Mouse (Mus musculus): Measurements from ENCODE around the gene Xylt1. TPM values are rescaled to one million over a fixed set of nuclear protein-coding genes. Genes with fewer than 3 reads are reported as not detected.

Gene Xylt1
- polyA plus RNA-seq, 1 experiment from 2014 or later, result 1.1 TPM

DNA sequence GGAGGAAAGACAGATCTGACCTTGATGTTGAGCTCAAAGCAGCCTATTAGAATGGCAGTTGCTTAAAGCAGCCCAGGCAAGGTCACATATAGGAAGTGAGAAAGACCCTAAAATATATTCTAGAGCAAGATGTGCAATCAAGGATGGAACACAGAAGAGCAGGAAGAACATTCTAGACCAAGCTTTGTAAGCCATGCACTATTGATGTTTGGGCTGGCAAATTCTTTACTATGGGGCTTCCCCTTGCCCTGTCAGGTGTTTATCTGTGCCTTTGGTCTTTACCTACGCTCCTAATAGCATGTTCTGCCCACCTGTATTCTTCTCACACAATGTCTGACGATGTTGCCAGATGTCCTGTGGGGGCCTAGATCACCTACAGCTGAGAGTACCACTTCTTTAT, 213.4 kb downstream of the Xylt1 start:
- Histone ChIP-seq H3K27me3 (ENCODE audit: control insufficient read depth, insufficient read depth, low read length) (no peaks in the 10 kb centered on the region), H3K4me2 (ENCODE audit: low read depth, low read length) (no peak overlapping the region), H3K9me3 (replicated peaks; ENCODE audit: control insufficient read depth, low read length) (no peaks in the 10 kb centered on the region), H3K4me3 (ENCODE audit: low read length) (no peak overlapping the region), H3K9ac (ENCODE audit: low read length) (no peak overlapping the region), H3K27ac (ENCODE audit: low read length) (no peak overlapping the region), H3K36me3 (ENCODE audit: control insufficient read depth, insufficient read depth) (no peaks in the 10 kb centered on the region), H3K4me1 (ENCODE audit: control insufficient read depth, insufficient read depth, low read length) (no peaks in the 10 kb centered on the region)
- no peak for ATAC-seq (replicated peaks; ENCODE audit: extremely low read depth, insufficient read depth, low FRiP score)
- WGBS, result 81% methylated on average over 2 of the region's 2 CpGs

DNA sequence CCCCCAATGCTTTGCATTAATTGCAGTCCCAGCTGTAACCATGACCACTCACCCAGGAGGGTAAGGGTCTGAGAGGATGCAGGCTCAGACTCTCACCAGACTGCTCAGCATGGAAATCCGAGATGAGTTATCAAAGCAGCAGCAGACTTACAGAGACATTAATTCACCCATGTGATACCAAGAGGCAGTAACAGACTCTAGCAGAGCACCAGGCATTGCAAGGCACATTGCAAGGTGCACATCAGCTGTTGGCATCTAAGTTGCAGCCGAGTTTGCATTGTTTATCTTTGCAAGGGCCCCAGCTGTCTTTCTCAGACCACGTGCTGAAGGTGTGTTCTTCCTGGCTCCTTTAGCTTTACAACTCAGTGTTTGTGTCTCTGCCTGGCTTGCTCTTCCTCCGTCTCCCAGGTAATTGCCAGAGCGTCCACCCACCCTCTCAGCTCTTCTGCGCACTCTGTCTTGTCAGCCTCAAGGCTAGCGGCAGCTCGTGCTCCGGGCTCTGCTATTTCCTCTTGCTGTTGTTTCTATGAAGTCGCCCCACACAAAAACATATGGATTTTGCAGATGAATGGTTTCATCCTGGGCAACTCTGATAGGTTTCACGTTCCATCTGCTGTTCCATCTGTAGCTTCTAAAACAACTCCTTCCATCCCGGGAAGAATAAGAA, 214.4 kb downstream of the Xylt1 start:
- ATAC-seq (replicated peaks; ENCODE audit: extremely low read depth, insufficient read depth, low FRiP score), result no peak

DNA sequence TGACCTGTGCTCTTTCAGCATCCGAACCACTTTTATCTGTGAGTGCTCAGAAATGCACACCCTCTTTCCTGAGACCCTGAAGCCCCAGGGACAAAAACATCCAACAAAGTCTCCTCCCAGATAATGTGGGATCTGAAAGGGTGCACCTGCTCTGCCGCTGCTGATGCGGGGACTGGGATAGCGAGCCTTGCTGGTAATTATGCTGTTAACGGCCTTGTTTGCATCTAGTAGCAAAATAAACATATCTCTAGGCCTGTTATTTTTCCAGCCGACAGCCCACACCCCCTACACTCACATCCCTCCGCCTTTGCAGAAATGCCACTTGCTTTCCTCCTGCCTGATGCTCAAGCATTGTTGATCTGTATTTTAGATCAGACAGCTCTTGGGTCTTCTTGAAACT, 219.7 kb downstream of the Xylt1 start:
- no peaks in the 10 kb centered on the region for H3K9me3 ChIP-seq (replicated peaks; ENCODE audit: control insufficient read depth, low read length)
- ATAC-seq (replicated peaks; ENCODE audit: extremely low read depth, insufficient read depth, low FRiP score), result no peak
- no peak overlapping the region for H3K27ac ChIP-seq (ENCODE audit: low read length)
- no peaks in the 10 kb centered on the region for H3K4me1 ChIP-seq (ENCODE audit: control insufficient read depth, insufficient read depth, low read length)
- no peaks in the 10 kb centered on the region for H3K36me3 ChIP-seq (ENCODE audit: control insufficient read depth, insufficient read depth)
- H3K4me3 ChIP-seq (ENCODE audit: low read length), result no peak overlapping the region
- no peak overlapping the region for H3K9ac ChIP-seq (ENCODE audit: low read length)
- WGBS, result 43% methylated on average over 7 of the region's 7 CpGs
- no peak overlapping the region for H3K4me2 ChIP-seq (ENCODE audit: low read depth, low read length)
- no peaks in the 10 kb centered on the region for H3K27me3 ChIP-seq (ENCODE audit: control insufficient read depth, insufficient read depth, low read length)

More for the DNA sequence above, 214.4 kb downstream of the Xylt1 start:
- Histone ChIP-seq H3K36me3 (ENCODE audit: control insufficient read depth, insufficient read depth) (no peaks in the 10 kb centered on the region), H3K9ac (ENCODE audit: low read length) (no peak overlapping the region), H3K4me3 (ENCODE audit: low read length) (no peak overlapping the region), H3K27ac (ENCODE audit: low read length) (no peak overlapping the region), H3K9me3 (replicated peaks; ENCODE audit: control insufficient read depth, low read length) (no peaks in the 10 kb centered on the region), H3K4me1 (ENCODE audit: control insufficient read depth, insufficient read depth, low read length) (no peaks in the 10 kb centered on the region), H3K27me3 (ENCODE audit: control insufficient read depth, insufficient read depth, low read length) (no peaks in the 10 kb centered on the region), H3K4me2 (ENCODE audit: low read depth, low read length) (no peak overlapping the region)
- WGBS, result 73% methylated on average over 12 of the region's 12 CpGs

DNA sequence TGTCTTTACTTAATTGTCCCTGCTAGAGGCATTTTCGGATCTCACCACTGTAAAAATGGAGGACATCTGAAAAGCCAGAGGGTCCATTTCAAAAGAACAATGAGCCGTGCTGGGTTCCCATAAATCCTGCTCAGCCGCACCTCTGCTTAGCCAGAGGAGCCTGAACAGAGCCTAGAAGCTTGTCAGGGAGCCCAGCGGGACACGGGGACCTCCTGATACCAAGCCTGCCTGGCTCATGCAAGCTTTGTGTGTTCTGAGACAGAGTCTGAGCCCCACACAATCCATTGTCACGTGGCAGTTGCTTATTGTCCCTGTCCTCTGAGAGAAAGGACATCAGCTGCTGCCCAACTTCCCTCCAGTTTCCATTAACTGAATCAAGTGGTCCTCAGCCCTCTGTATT, 229.7 kb downstream of the Xylt1 start:
- 71% methylated on average over 6 of the region's 6 CpGs for WGBS
- no peaks in the 10 kb centered on the region for H3K36me3 ChIP-seq (ENCODE audit: control insufficient read depth, insufficient read depth)
- H3K27me3 ChIP-seq (ENCODE audit: control insufficient read depth, insufficient read depth, low read length), result no peaks in the 10 kb centered on the region
- H3K4me2 ChIP-seq (ENCODE audit: low read depth, low read length), result no peak overlapping the region
- no peaks in the 10 kb centered on the region for H3K9me3 ChIP-seq (replicated peaks; ENCODE audit: control insufficient read depth, low read length)
- ATAC-seq (replicated peaks; ENCODE audit: extremely low read depth, insufficient read depth, low FRiP score), result no peak
- no peak overlapping the region for H3K9ac ChIP-seq (ENCODE audit: low read length)
- H3K4me3 ChIP-seq (ENCODE audit: low read length), result no peak overlapping the region
- H3K27ac ChIP-seq (ENCODE audit: low read length), result no peak overlapping the region
- H3K4me1 ChIP-seq (ENCODE audit: control insufficient read depth, insufficient read depth, low read length), result no peaks in the 10 kb centered on the region

DNA sequence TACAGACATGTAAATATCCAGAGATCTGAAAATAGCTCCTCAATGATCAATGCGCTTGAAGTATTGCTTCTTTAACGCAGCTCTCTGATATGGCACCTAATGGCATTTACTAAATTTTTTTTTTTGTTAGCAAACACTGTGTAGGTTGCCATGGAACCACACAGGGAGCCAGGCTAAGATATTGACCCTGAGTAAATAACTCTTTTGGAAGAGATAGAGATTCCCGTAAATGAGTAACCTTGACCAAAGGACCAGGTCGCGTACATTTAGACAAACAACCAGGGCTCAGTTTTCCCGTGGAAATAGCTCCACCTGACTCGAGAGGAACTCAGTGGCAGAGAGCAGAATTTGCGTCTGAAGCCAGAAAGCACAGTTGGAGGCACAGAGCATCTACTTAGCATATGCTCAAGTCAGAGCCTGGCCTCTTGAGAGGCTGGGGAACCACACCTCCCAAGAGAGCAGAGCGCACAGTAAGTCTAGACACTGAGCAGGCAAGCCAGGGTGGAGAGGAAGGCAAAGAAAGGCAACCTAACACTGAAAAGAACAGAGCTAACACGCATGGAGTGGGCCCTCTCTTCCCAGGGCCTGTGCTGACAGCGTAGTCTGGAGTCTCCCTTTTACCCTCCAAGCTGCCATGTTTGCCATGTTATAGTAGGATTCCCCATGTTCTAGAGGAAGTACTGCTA, 232.2 kb downstream of the Xylt1 start:
- 75% methylated on average over 11 of the region's 11 CpGs for WGBS

DNA sequence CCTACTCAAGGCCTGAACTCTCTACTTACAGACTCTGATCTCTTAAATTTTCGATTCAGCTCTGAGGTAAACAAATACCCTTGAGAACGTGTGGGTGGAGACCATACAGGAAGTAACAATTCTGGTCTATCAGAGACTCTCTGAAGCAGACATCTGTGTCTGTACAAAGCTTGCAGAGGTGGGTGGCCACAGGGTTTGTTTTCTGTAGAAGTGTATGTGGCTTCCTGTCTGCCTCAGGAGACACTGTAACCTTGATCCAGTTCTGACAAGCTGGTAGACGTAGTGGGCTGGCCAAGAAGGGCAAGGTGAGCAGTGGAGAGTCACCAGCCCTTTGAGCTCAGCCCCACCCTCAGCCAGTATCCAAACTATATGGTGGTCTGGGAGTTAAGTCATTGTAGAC, 233.0 kb downstream of the Xylt1 start:
- WGBS, result 34% methylated on average over 3 of the region's 3 CpGs
- H3K9ac ChIP-seq (ENCODE audit: low read length), result no peak overlapping the region

More for the DNA sequence above, 232.2 kb downstream of the Xylt1 start:
- H3K4me3 ChIP-seq (ENCODE audit: low read length), result no peak overlapping the region
- ATAC-seq (replicated peaks; ENCODE audit: extremely low read depth, insufficient read depth, low FRiP score), result no peak
- H3K9ac ChIP-seq (ENCODE audit: low read length), result no peak overlapping the region
- no peaks in the 10 kb centered on the region for H3K27me3 ChIP-seq (ENCODE audit: control insufficient read depth, insufficient read depth, low read length)
- H3K9me3 ChIP-seq (replicated peaks; ENCODE audit: control insufficient read depth, low read length), result no peaks in the 10 kb centered on the region
- no peaks in the 10 kb centered on the region for H3K36me3 ChIP-seq (ENCODE audit: control insufficient read depth, insufficient read depth)
- H3K4me2 ChIP-seq (ENCODE audit: low read depth, low read length), result no peak overlapping the region
- no peak overlapping the region for H3K27ac ChIP-seq (ENCODE audit: low read length)
- no peaks in the 10 kb centered on the region for H3K4me1 ChIP-seq (ENCODE audit: control insufficient read depth, insufficient read depth, low read length)

DNA sequence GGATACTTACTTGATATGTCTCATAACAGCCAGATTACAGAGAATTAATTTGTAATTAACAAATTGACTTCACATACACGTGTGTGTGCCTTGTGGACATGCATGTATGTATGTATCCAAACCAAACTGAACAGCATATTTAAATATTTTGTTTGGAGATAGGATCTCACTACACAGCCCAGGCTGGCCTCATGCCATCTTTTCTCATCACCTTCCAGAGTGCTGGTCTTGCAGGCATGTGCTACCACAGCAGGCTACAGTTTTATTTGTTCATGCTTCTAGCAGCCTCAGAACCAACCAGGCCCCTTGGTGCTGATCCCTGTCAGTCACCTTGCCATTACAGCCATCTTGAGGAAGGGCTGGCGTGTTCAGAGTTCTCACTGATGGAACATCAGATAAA, 233.6 kb downstream of the Xylt1 start:
- H3K4me3 ChIP-seq (ENCODE audit: low read length), result no peak overlapping the region
- no peaks in the 10 kb centered on the region for H3K27me3 ChIP-seq (ENCODE audit: control insufficient read depth, insufficient read depth, low read length)
- H3K36me3 ChIP-seq (ENCODE audit: control insufficient read depth, insufficient read depth), result no peaks in the 10 kb centered on the region
- H3K4me2 ChIP-seq (ENCODE audit: low read depth, low read length), result no peak overlapping the region
- H3K27ac ChIP-seq (ENCODE audit: low read length), result no peak overlapping the region
- WGBS, result 69% methylated on average over 2 of the region's 2 CpGs
- no peak overlapping the region for H3K9ac ChIP-seq (ENCODE audit: low read length)
- no peaks in the 10 kb centered on the region for H3K9me3 ChIP-seq (replicated peaks; ENCODE audit: control insufficient read depth, low read length)
- no peak for ATAC-seq (replicated peaks; ENCODE audit: extremely low read depth, insufficient read depth, low FRiP score)
- no peaks in the 10 kb centered on the region for H3K4me1 ChIP-seq (ENCODE audit: control insufficient read depth, insufficient read depth, low read length)

More for the DNA sequence above, 233.0 kb downstream of the Xylt1 start:
- H3K4me3 ChIP-seq (ENCODE audit: low read length), result no peak overlapping the region
- H3K36me3 ChIP-seq (ENCODE audit: control insufficient read depth, insufficient read depth), result no peaks in the 10 kb centered on the region
- no peaks in the 10 kb centered on the region for H3K9me3 ChIP-seq (replicated peaks; ENCODE audit: control insufficient read depth, low read length)
- H3K27ac ChIP-seq (ENCODE audit: low read length), result no peak overlapping the region
- H3K4me2 ChIP-seq (ENCODE audit: low read depth, low read length), result no peak overlapping the region
- H3K27me3 ChIP-seq (ENCODE audit: control insufficient read depth, insufficient read depth, low read length), result no peaks in the 10 kb centered on the region
- ATAC-seq (replicated peaks; ENCODE audit: extremely low read depth, insufficient read depth, low FRiP score), result no peak; the same call in 1 of the 2 replicates
- no peaks in the 10 kb centered on the region for H3K4me1 ChIP-seq (ENCODE audit: control insufficient read depth, insufficient read depth, low read length)

DNA sequence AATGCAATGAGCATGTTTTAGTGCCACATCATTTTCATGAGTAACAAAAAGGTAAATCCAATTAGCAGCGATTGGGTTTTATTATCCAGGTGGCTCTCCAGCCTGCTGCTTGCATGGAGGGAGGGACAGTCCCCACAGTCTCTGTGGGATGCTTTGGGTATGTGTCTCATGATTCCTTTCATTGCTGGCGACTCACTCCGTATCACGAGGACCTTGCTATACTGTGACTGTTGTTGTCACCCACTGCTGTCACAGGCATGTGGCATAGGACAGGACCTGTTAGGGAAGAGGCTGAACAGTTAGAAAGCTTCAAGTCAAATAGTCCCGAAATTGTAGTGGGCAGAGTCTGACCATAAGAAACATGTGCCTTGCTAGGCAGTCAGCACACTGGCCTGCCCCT, 234.1 kb downstream of the Xylt1 start:
- Histone ChIP-seq H3K9me3 (replicated peaks; ENCODE audit: control insufficient read depth, low read length) (no peaks in the 10 kb centered on the region), H3K27me3 (ENCODE audit: control insufficient read depth, insufficient read depth, low read length) (no peaks in the 10 kb centered on the region), H3K27ac (ENCODE audit: low read length) (no peak overlapping the region), H3K4me3 (ENCODE audit: low read length) (no peak overlapping the region), H3K4me2 (ENCODE audit: low read depth, low read length) (no peak overlapping the region), H3K9ac (ENCODE audit: low read length) (no peak overlapping the region), H3K4me1 (ENCODE audit: control insufficient read depth, insufficient read depth, low read length) (no peaks in the 10 kb centered on the region), H3K36me3 (ENCODE audit: control insufficient read depth, insufficient read depth) (no peaks in the 10 kb centered on the region)
- WGBS, result 71% methylated on average over 5 of the region's 5 CpGs
- ATAC-seq (replicated peaks; ENCODE audit: extremely low read depth, insufficient read depth, low FRiP score), result no peak

DNA sequence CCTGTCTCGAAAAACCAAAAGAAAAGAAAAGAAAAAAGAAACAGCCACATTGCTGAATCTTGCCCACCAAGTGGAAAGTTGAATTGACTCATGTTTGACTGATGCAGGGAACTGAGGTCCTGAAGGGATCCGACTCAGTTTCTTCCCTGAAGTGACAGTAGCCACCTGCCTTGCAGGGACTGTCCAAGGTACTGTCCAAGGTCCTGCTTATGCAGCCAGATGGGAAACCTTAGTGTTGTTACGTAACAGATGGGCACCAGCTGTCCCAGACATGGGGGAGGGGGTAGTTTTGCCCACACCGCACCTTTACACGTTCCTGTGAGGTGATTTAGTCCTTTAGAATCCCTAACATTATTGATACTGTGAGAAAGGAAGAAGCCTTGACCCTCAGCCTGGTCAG, 235.5 kb downstream of the Xylt1 start:
- H3K4me2 ChIP-seq (ENCODE audit: low read depth, low read length), result no peak overlapping the region
- no peaks in the 10 kb centered on the region for H3K9me3 ChIP-seq (replicated peaks; ENCODE audit: control insufficient read depth, low read length)
- no peaks in the 10 kb centered on the region for H3K4me1 ChIP-seq (ENCODE audit: control insufficient read depth, insufficient read depth, low read length)
- 61% methylated on average over 5 of the region's 5 CpGs for WGBS
- no peak for ATAC-seq (replicated peaks; ENCODE audit: extremely low read depth, insufficient read depth, low FRiP score)
- H3K9ac ChIP-seq (ENCODE audit: low read length), result no peak overlapping the region
- H3K27ac ChIP-seq (ENCODE audit: low read length), result no peak overlapping the region
- H3K27me3 ChIP-seq (ENCODE audit: control insufficient read depth, insufficient read depth, low read length), result no peaks in the 10 kb centered on the region
- H3K36me3 ChIP-seq (ENCODE audit: control insufficient read depth, insufficient read depth), result no peaks in the 10 kb centered on the region
- H3K4me3 ChIP-seq (ENCODE audit: low read length), result no peak overlapping the region

All from heart, embryonic 16.5 days (tissue).